Mouse (Mus musculus) erythroid progenitor cell, adult 5-6 weeks (primary cell): ENCODE data around the gene Tulp1. TPM values are rescaled to one million over a fixed set of nuclear protein-coding genes. Genes with fewer than 3 reads are reported as not detected.
A peak's percentile ranks its signal among the peaks of the same experiment; 100 is the strongest.
"Not testable (repeated sequence)": the region's sequence is repeated elsewhere in the genome, so short reads cannot be mapped to it uniquely, and the experiment has no call there.

Source experiments
- ATAC-seq: replicated peaks from 2 replicates; pipeline ENCODE4 v1.8.0; 2016; ENCODE audit warnings: moderate number of reproducible peaks, mild to moderate bottlenecking, moderate TSS enrichment, inconsistent platforms; ENCODE audit not compliant: poor library complexity, low FRiP score, severe bottlenecking
- total RNA-seq, 2 experiments: library from RNA; stranded (forward) in 1 of 2; stranded (reverse) in 1 of 2; fragments of 150-400 nt in 1 of 2; fragments of 186-747, 209-891 nt in 1 of 2; gene quantifications; 2 replicates each; pipeline versions ENCODE4 v1.2.3 to v1.2.4; 2015 to 2017; ENCODE audit warnings: low replicate concordance in 2 of 2

Tulp1 gene
- total RNA-seq, 2 experiments from 2014 or later: not detected

GRCm38 (mm10) chr17:28345271-28345721 is 19.7 kb downstream of the Tulp1 start:
- ATAC-seq: no peak

- ATAC-seq: no peak
These were observed 20.4 kb downstream of the Tulp1 start for GRCm38 (mm10) chr17:28344670-28345069.

GRCm38 (mm10) chr17:28344050-28344607 is 20.9 kb downstream of the Tulp1 start:
- no peak for ATAC-seq

GRCm38 (mm10) chr17:28341091-28341490 is 23.9 kb downstream of the Tulp1 start:
- ATAC-seq: no peak

- no peak for ATAC-seq
These were observed 24.4 kb downstream of the Tulp1 start for GRCm38 (mm10) chr17:28340578-28340977.

- ATAC-seq: no peak
These were observed 27.5 kb downstream of the Tulp1 start for GRCm38 (mm10) chr17:28337547-28337946.

GRCm38 (mm10) chr17:28335267-28335666 is 29.8 kb downstream of the Tulp1 start:
- no peak for ATAC-seq

GRCm38 (mm10) chr17:28332915-28333546 is 32.0 kb downstream of the Tulp1 start:
- ATAC-seq: no peak

- ATAC-seq: no peak
These were observed 32.7 kb downstream of the Tulp1 start for GRCm38 (mm10) chr17:28332113-28332914.

GRCm38 (mm10) chr17:28331241-28332112 is 33.5 kb downstream of the Tulp1 start:
- ATAC-seq: no peak

- ATAC-seq: not testable (repeated sequence)
These were observed 34.4 kb downstream of the Tulp1 start for GRCm38 (mm10) chr17:28330590-28330989.

- no peak for ATAC-seq
These were observed 34.8 kb downstream of the Tulp1 start for GRCm38 (mm10) chr17:28330232-28330546.

- no peak for ATAC-seq
These were observed 35.4 kb downstream of the Tulp1 start for GRCm38 (mm10) chr17:28329503-28330231.

- peak; percentile 56 for ATAC-seq
These were observed 36.1 kb downstream of the Tulp1 start for GRCm38 (mm10) chr17:28328946-28329345.

GRCm38 (mm10) chr17:28328366-28328928 is 36.6 kb downstream of the Tulp1 start, which contains the start of gene Rpl10a:
TSS of gene Rpl10a (plus strand) at chr17:28328471.
- ATAC-seq: peak; percentile 92

GRCm38 (mm10) chr17:28327673-28328325 is 37.2 kb downstream of the Tulp1 start:
- ATAC-seq: no peak; the same call in none of the 2 replicates

GRCm38 (mm10) chr17:28326951-28327350 is 38.1 kb downstream of the Tulp1 start:
- ATAC-seq: no peak

- no peak for ATAC-seq
These were observed 39.3 kb downstream of the Tulp1 start for GRCm38 (mm10) chr17:28325751-28326150.
